Mouse (Mus musculus): Measurements from ENCODE around the gene Rtbdn. TPM values are rescaled to one million over a fixed set of nuclear protein-coding genes. Genes with fewer than 3 reads are reported as not detected.

Gene Rtbdn
- total RNA-seq, 2 experiments from 2014 or later, result not detected

GRCm38 (mm10) chr8:84952612-84953255, 5.9 kb downstream of the Rtbdn start:
- intact Hi-C loops (cut with DNase I), result no loop called here
- DNase-seq, result peak; percentile 35 to 56

- intact Hi-C loops (cut with DNase I), result loop anchor here (5.0 kb wide), 1 partner anchor 41 kb away; no protein-coding TSS in a partner anchor
These were observed 10.0 kb downstream of the Rtbdn start for GRCm38 (mm10) chr8:84956768-84957167.

GRCm38 (mm10) chr8:84959811-84960210, 13.0 kb downstream of the Rtbdn start:
- DNase-seq, result peak; percentile 63 to 65
- intact Hi-C loops (cut with DNase I), result loop anchor here (5.0 kb wide), 1 partner anchor 37 kb away; no protein-coding TSS in a partner anchor

More at GRCm38 (mm10) chr8:84956768-84957167, 10.0 kb downstream of the Rtbdn start:
- peak; percentile 51 to 81 for DNase-seq

GRCm38 (mm10) chr8:84963952-84964351, 17.2 kb downstream of the Rtbdn start:
- intact Hi-C loops (cut with DNase I), result no loop called here

GRCm38 (mm10) chr8:84965731-84966291, 19.0 kb downstream of the Rtbdn start:
- DNase-seq, result peak; percentile 95
- intact Hi-C loops (cut with DNase I), result no loop called here

More at GRCm38 (mm10) chr8:84963952-84964351, 17.2 kb downstream of the Rtbdn start:
- DNase-seq, result no peak

- intact Hi-C loops (cut with DNase I), result no loop called here
- DNase-seq, result no peak
These were observed 19.8 kb downstream of the Rtbdn start for GRCm38 (mm10) chr8:84966603-84967002.

GRCm38 (mm10) chr8:84967532-84968304, 20.9 kb downstream of the Rtbdn start:
- intact Hi-C loops (cut with DNase I), result no loop called here

GRCm38 (mm10) chr8:84968650-84969049, 21.9 kb downstream of the Rtbdn start:
- intact Hi-C loops (cut with DNase I), result no loop called here
- no peak for DNase-seq

More at GRCm38 (mm10) chr8:84967532-84968304, 20.9 kb downstream of the Rtbdn start:
- no peak for DNase-seq

GRCm38 (mm10) chr8:84969241-84970134, 22.7 kb downstream of the Rtbdn start, which contains the start of the genes Gm49661, Prdx2 and Rnaseh2a:
Gene Gm49661, minus strand, starts transcription at chr8:84969433.
Gene Prdx2, plus strand, starts transcription at chr8:84969587.
Gene Rnaseh2a, minus strand, starts transcription at chr8:84969767.
- DNase-seq, result peak; percentile 84 to 85
- intact Hi-C loops (cut with DNase I), result no loop called here

- intact Hi-C loops (cut with DNase I), result no loop called here
- no peak for DNase-seq
These were observed 23.5 kb downstream of the Rtbdn start for GRCm38 (mm10) chr8:84970135-84970790.

GRCm38 (mm10) chr8:84970913-84971312, 24.1 kb downstream of the Rtbdn start:
- no peak for DNase-seq
- intact Hi-C loops (cut with DNase I), result no loop called here

GRCm38 (mm10) chr8:84973079-84973478, 26.3 kb downstream of the Rtbdn start:
- intact Hi-C loops (cut with DNase I), result no loop called here
- DNase-seq, result no peak

- intact Hi-C loops (cut with DNase I), result loop anchor here (1.0 to 2.0 kb wide), 2 partner anchors 16 to 51 kb away; partner anchors contain the start of genes Asna1 and Hook2
- DNase-seq, result peak; percentile 78 to 82
These were observed 27.2 kb downstream of the Rtbdn start for GRCm38 (mm10) chr8:84973803-84974542.

- DNase-seq, result no peak
- intact Hi-C loops (cut with DNase I), result loop anchor here (1.0 to 5.0 kb wide), 3 partner anchors 16 to 312 kb away; partner anchors contain the start of genes Asna1, Hook2 and Ier2
These were observed 27.9 kb downstream of the Rtbdn start for GRCm38 (mm10) chr8:84974543-84975142.

GRCm38 (mm10) chr8:84975434-84975833, 28.6 kb downstream of the Rtbdn start:
- intact Hi-C loops (cut with DNase I), result loop anchor here (2.0 to 5.0 kb wide), 2 partner anchors 49 to 313 kb away; partner anchors contain the start of genes Asna1 and Ier2
- DNase-seq, result peak; percentile 69 to 82

GRCm38 (mm10) chr8:84976031-84976762, 29.4 kb downstream of the Rtbdn start:
- peak; percentile 98 for DNase-seq
- intact Hi-C loops (cut with DNase I), result loop anchor here (5.0 kb wide), 1 partner anchor 314 kb away; the partner anchor contains the start of gene Ier2

GRCm38 (mm10) chr8:84976763-84977434, 30.1 kb downstream of the Rtbdn start:
- intact Hi-C loops (cut with DNase I), result loop anchor here (5.0 kb wide), 1 partner anchor 315 kb away; the partner anchor contains the start of gene Ier2
- peak in 1 of 2 experiments; percentile 47 for DNase-seq
